Mouse (Mus musculus) B cell, adult 67 days (primary cell): ENCODE data around the gene Slc38a2. TPM values are rescaled to one million over a fixed set of nuclear protein-coding genes. Genes with fewer than 3 reads are reported as not detected.

Source experiments
- total RNA-seq, 2 experiments: library from RNA; stranded (reverse); gene quantifications; 4 replicates each; pipeline ENCODE4 v1.2.4; 2023

Gene Slc38a2
- 100 to 1,000 TPM; 122 to 172 TPM for total RNA-seq

GRCm38 (mm10) chr15:96699521-96700511 lies at the start of gene Slc38a2:
TSS of gene Slc38a2 (minus strand) at chr15:96699730.

DNA sequence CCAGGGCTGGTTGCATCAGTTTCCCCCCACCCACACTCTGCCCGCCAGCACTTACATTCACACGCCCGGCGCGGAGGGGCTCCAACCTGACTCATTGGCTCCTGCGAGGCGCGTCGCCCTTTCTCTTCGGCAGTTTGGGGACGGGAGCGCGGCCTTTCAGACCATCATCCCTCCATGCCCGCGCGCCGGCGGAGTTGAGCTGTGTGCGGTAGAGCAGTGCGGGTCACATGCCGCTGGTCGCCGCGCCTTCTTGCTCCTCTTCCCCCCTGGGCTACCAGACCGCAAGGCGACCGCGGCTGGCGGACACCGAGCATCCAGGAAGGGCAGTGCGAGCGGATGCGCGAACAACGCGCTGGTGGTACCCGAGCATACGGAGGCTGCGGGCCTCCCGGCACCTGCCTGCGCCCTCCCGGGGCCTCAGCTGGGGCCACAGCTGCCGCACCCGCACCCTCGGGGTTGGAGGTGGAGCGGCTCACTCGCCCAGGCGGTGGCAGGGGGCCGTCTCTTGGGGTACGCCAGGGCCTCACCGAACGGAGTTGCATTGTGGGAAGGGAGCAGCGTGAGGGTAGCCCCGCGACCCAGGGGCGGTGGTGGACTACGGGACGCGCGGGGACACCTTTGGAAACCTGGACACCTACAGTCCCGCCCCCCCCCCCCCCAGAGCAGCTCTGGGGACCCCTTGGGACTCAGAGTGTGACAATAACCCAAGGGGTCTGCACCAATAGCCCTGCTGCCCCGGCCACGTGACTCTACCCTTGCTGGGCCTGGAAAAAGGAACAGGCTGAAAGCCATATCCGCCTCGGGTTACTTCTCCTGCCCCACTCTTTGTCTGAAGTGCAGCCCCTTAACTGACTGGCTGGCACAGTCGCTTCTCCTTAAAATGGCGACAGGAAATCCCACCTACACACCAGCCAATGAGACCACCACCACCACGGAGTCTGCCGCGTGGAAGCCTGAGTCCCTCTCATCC lies 56.8 kb downstream of the Slc38a2 start, which contains the start of gene Slc38a1:
Gene Slc38a1 (minus strand): TSS at position 478 of the 970 bp plus-strand sequence.

Other genes with a start within 250 kb of the Slc38a2 start
- gene Scaf11, start 238.9 kb downstream of the Slc38a2 start, total RNA-seq = 100 to 1,000 TPM; 165 TPM
- 100 to 1,000 TPM; 247 to 265 TPM for gene Slc38a1, start 56.8 kb downstream of the Slc38a2 start, total RNA-seq